Mouse (Mus musculus) CH12.LX (cell line): Measurements from ENCODE around the gene Mrps17. TPM values are rescaled to one million over a fixed set of nuclear protein-coding genes. Genes with fewer than 3 reads are reported as not detected.

ENCODE experiments used
- DNase-seq: peaks from one replicate; pipeline ENCODE4 v3.0.0-alpha.2; 2013; ENCODE audit errors: extremely low read depth
- H3K27ac ChIP-seq: 2 replicates; pipeline ENCODE4 v1.5.1; 2012; ENCODE audit warnings: low read depth, mild to moderate bottlenecking, control low read depth, moderate library complexity; ENCODE audit not compliant: insufficient read depth
- H3K27me3 ChIP-seq: replicated peaks from 2 replicates; pipeline ENCODE3; 2012; ENCODE audit warnings: inconsistent platforms
- H3K36me3 ChIP-seq, 2 experiments: replicated peaks in 1 of 2; 2 replicates each; pipeline versions ENCODE3 to v1.6.1; 2012; ENCODE audit warnings: inconsistent platforms in 1 of 2, low read length in 1 of 2, mild to moderate bottlenecking in 1 of 2, mixed read lengths in 1 of 2, moderate library complexity in 1 of 2; ENCODE audit not compliant: control insufficient read depth in 1 of 2, insufficient read depth in 1 of 2
- H3K4me1 ChIP-seq, 2 experiments: 2 replicates each; pipeline ENCODE4 v1.6.1; 2012; ENCODE audit warnings: inconsistent platforms in 1 of 2, moderate library complexity in 1 of 2; ENCODE audit not compliant: insufficient read depth in 2 of 2, control insufficient read depth in 1 of 2
- H3K4me2 ChIP-seq: 2 replicates; pipeline ENCODE4 v1.6.1; 2012; ENCODE audit warnings: low read depth, mild to moderate bottlenecking, control low read depth; ENCODE audit not compliant: poor library complexity, insufficient read depth, severe bottlenecking
- H3K4me3 ChIP-seq, 3 experiments: fragments of 150-350 bp in 1 of 3; sonication (generic) in 1 of 3; replicated peaks in 1 of 3; 2 replicates each; pipeline versions ENCODE3 to v1.5.1; 2011 to 2012; ENCODE audit warnings: low read depth in 2 of 3, low read length in 2 of 3, mild to moderate bottlenecking in 2 of 3, moderate library complexity in 2 of 3, control low read depth in 1 of 3, improper control_type of control experiment in 1 of 3, inconsistent platforms in 1 of 3, mixed read lengths in 1 of 3; ENCODE audit not compliant: poor library complexity in 1 of 3
- H3K79me2 ChIP-seq: replicated peaks from 2 replicates; pipeline ENCODE4 v1.6.1; 2012; ENCODE audit warnings: mild to moderate bottlenecking, moderate library complexity; ENCODE audit not compliant: control insufficient read depth, poor library complexity, insufficient read depth, severe bottlenecking; ENCODE audit errors: extremely low read depth
- H3K9ac ChIP-seq: 2 replicates; pipeline ENCODE4 v1.6.1; 2012; ENCODE audit warnings: low read depth, mild to moderate bottlenecking, control low read depth, moderate library complexity; ENCODE audit not compliant: insufficient read depth
- H3K9me3 ChIP-seq: replicated peaks from 2 replicates; pipeline ENCODE3; 2012; ENCODE audit warnings: low read length, inconsistent platforms, mixed read lengths
- CHD1 ChIP-seq: IDR thresholded peaks from 2 replicates; pipeline ENCODE4 v1.6.1; 2012; ENCODE audit warnings: low read depth, low read length, improper control_type of control experiment, inconsistent platforms
- CTCF ChIP-seq, 2 experiments: IDR thresholded peaks in 1 of 2; conservative IDR thresholded peaks in 1 of 2; 2 replicates each; pipeline ENCODE4 v1.5.1; 2011 to 2012; ENCODE audit warnings: low read depth in 2 of 2, low read length in 2 of 2, improper control_type of control experiment in 1 of 2, inconsistent platforms in 1 of 2, mild to moderate bottlenecking in 1 of 2, moderate library complexity in 1 of 2
- MAX ChIP-seq: IDR thresholded peaks from 2 replicates; pipeline ENCODE4 v1.6.1; 2011; ENCODE audit warnings: low read length, improper control_type of control experiment
- MXI1 ChIP-seq: IDR thresholded peaks from 2 replicates; pipeline ENCODE4 v1.6.1; 2011; ENCODE audit warnings: mild to moderate bottlenecking, low read depth, low read length, improper control_type of control experiment
- POLR2AphosphoS2 ChIP-seq: IDR thresholded peaks from 2 replicates; pipeline ENCODE4 v1.6.1; 2011; ENCODE audit warnings: low read depth, low read length, improper control_type of control experiment
- SMC3 ChIP-seq: IDR thresholded peaks from 2 replicates; pipeline ENCODE4 v1.6.1; 2011; ENCODE audit warnings: low read depth, low read length, improper control_type of control experiment
- ZNF384 ChIP-seq: IDR thresholded peaks from 2 replicates; pipeline ENCODE4 v1.6.1; 2012; ENCODE audit warnings: low read depth, low read length, improper control_type of control experiment, inconsistent platforms
- dilution Hi-C: fragments of 300-500 bp; cut with MboI; formaldehyde crosslinking; loops from 2 replicates; pipeline ENCODE4 v1.14.3; 2020; ENCODE audit warnings: low sequenced_read_pairs; ENCODE audit not compliant: extremely low pct_unique_long_range_greater_than_20kb, extremely low pct_ligation_motif_present
- in situ Hi-C: fragments of 300-500 bp; cut with MboI; formaldehyde crosslinking; loops from 3 replicates; pipeline ENCODE4 v1.14.3; 2019; ENCODE audit warnings: low sequenced_read_pairs, low pct_ligation_motif_present, low pct_unique_long_range_greater_than_20kb, mixed read lengths
- polyA plus RNA-seq: library from polyadenylated mRNA; unstranded; fragments of >175 nt; gene quantifications from 2 replicates; pipeline ENCODE4 v1.2.1, GENCODE M21; 2012; ENCODE audit warnings: low read depth; ENCODE audit not compliant: insufficient read length
- total RNA-seq, 2 experiments: library from RNA; depleted of rRNA; stranded (reverse); fragments of 300-350 nt in 1 of 2; fragments of >200 nt in 1 of 2; gene quantifications; 2 replicates each; pipeline ENCODE4 v1.2.3; 2012 to 2014

The Mrps17 gene
- total and polyA plus RNA-seq, 3 experiments = 119 to 156 (median 136) TPM

- Histone ChIP-seq H3K79me2 (peaks cover 9% of the 10 kb centered on the region; the same call in 1 of the 2 replicates), H3K9ac (no peak overlapping the region), H3K27me3 (peaks cover 12% of the 10 kb centered on the region), H3K4me3 (no peak overlapping the region), H3K9me3 (peaks cover 2% of the 10 kb centered on the region), H3K4me2 (no peak overlapping the region), H3K36me3 (peaks cover 31 to 42% of the 10 kb centered on the region in 2 experiments), H3K27ac (no peak overlapping the region), H3K4me1 (peaks cover 0 to 13% of the 10 kb centered on the region in 2 experiments; a peak in 3 of 4 replicates)
- TF ChIP-seq POLR2AphosphoS2 (no peak), CTCF (conservative IDR thresholded peaks at IDR 0.05 in 1 of 2, IDR thresholded peaks at IDR 0.05 in 1 of 2; ENCODE audit: low read depth in 2 of 2, low read length in 2 of 2) (peak in 1 of 2 experiments; percentile 11; a peak in 1 of 4 replicates), ZNF384 (no peak)
- dilution Hi-C loops (no loop called here), in situ Hi-C loops (no loop called here)
- DNase-seq = peak; percentile 20
Measured at GRCm38 (mm10) chr5:129717016-129717415, 1.7 kb downstream of the Mrps17 start.

- DNase-seq = no peak
- Histone ChIP-seq H3K9me3 (peaks cover 2% of the 10 kb centered on the region), H3K9ac (no peak overlapping the region), H3K36me3 (peaks cover 31 to 42% of the 10 kb centered on the region in 2 experiments), H3K4me2 (no peak overlapping the region), H3K79me2 (peaks cover 9% of the 10 kb centered on the region; the same call in 1 of the 2 replicates), H3K27me3 (no peaks in the 10 kb centered on the region), H3K4me3 (no peak overlapping the region), H3K4me1 (peaks cover 0 to 20% of the 10 kb centered on the region in 2 experiments; a peak in 3 of 4 replicates), H3K27ac (no peak overlapping the region)
- dilution Hi-C loops = no loop called here
- TF ChIP-seq CTCF (conservative IDR thresholded peaks at IDR 0.05 in 1 of 2, IDR thresholded peaks at IDR 0.05 in 1 of 2; ENCODE audit: low read depth in 2 of 2, low read length in 2 of 2) = peak; percentile 10 to 14; a peak in 1 of 4 replicates
- TF ChIP-seq MXI1 = no peak
- in situ Hi-C loops = no loop called here
Measured at GRCm38 (mm10) chr5:129720176-129720575, 4.9 kb downstream of the Mrps17 start.

GRCm38 (mm10) chr5:129724268-129724667, 9.0 kb downstream of the Mrps17 start:
- Histone ChIP-seq H3K4me3 (peak overlapping the region; percentile 43 to 76 (median 68)), H3K9ac (peak overlapping the region; percentile 69), H3K4me2 (peak overlapping the region; percentile 49), H3K27me3 (no peaks in the 10 kb centered on the region), H3K36me3 (peaks cover 5 to 18% of the 10 kb centered on the region in 2 experiments), H3K4me1 (peaks cover 4 to 18% of the 10 kb centered on the region in 2 experiments; a peak in 3 of 4 replicates), H3K79me2 (peaks cover 5% of the 10 kb centered on the region; the same call in 1 of the 2 replicates), H3K9me3 (peaks cover 2% of the 10 kb centered on the region)
- DNase-seq = no peak
- dilution Hi-C loops = no loop called here
- in situ Hi-C loops = no loop called here
- TF ChIP-seq CHD1 (0 out of 2 replicates have a peak, but pooled peaks have one; percentile 15), SMC3 (no peak), MAX (no peak)
- TF ChIP-seq, all 38 proteins: peak for 1
- no peak overlapping the region for H3K27ac ChIP-seq
